Mouse (Mus musculus) bone marrow macrophage, adult 2 months (primary cell): Measurements from ENCODE around the gene Smg7.

Experiments
- CTCF ChIP-seq: IDR thresholded peaks from 2 replicates; pipeline ENCODE4 v1.5.1; 2012; ENCODE audit warnings: low read depth, mild to moderate bottlenecking, low read length, moderate library complexity
- POLR2A ChIP-seq: IDR thresholded peaks from 2 replicates; pipeline ENCODE4 v1.6.1; 2012; ENCODE audit warnings: mild to moderate bottlenecking, low read depth, low read length, borderline replicate concordance

GRCm38 (mm10) chr1:152821746-152822145 is 80.7 kb downstream of the Smg7 start:
- TF ChIP-seq CTCF (no peak), POLR2A (no peak)
